Mouse (Mus musculus): ENCODE results near the gene Spata2. TPM values are rescaled to one million over a fixed set of nuclear protein-coding genes. Genes with fewer than 3 reads are reported as not detected.

Gene Spata2
- polyA plus RNA-seq, 1 experiment from 2014 or later = 19.6 TPM

DNA sequence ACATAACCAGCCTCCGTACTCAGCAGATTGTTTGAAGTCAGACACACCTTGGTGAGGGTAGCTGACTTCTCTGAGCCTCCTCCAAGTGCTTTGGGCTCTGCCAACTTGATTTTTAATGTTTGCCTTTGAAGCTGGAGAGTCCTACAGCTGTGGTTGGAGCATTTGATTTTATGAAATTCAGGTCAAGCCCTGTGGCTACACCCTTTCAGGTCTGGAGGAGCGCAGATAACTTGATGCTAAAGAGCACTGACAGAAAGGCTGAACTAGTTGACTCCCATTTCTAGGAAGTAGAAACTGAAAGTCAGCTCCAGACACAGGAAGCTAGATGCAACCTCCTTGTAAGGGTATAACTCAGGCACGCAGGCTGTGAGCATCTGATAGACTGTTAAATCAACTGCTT lies 12.4 kb upstream of the Spata2 start:
- no peak overlapping the region for H3K27ac ChIP-seq (replicated peaks)
- H3K36me3 ChIP-seq (replicated peaks) = peaks cover 56% of the 10 kb centered on the region
- WGBS = 89% methylated on average over 3 of the region's 3 CpGs
- H3K9me3 ChIP-seq = no peaks in the 10 kb centered on the region
- peaks cover 34% of the 10 kb centered on the region for H3K4me1 ChIP-seq
- no peaks in the 10 kb centered on the region for H3K27me3 ChIP-seq (replicated peaks; ENCODE audit: low read depth, poor library complexity, severe bottlenecking)
- peak overlapping the region; percentile 98; the same call in 1 of the 2 replicates for H3K4me3 ChIP-seq
- DNase-seq (ENCODE audit: low spot score) = no peak

DNA sequence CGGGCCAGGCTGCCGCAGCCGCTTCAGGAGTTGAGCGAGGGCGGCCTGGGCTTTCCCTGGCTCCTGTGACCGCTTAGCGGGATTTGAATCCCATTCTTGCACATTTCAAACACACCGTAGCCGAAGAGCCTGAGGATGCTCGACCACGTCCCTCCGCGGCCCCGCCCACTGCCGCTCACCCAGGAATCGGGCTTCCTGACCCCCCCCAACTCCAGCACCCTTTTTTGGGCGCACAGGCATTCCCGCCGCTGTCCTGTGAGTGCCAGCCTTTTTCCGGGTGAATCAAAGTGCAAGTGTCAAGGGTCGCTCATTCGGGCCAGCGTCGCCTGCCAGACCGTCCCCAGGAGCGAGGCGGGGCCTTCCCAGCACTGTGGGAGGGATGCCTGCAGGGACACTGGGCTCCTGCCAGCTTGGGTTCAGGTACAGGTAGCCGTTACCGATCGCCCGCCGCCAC lies 11.2 kb upstream of the Spata2 start:
- WGBS = under 1% methylated on average over 32 of the region's 32 CpGs
- H3K4me3 ChIP-seq = peak overlapping the region; percentile 98
- peak; percentile 58 for DNase-seq (ENCODE audit: low spot score)
- H3K27ac ChIP-seq (replicated peaks) = peak overlapping the region; percentile 98
- peaks cover 44% of the 10 kb centered on the region for H3K36me3 ChIP-seq (replicated peaks)
- peaks cover 34% of the 10 kb centered on the region for H3K4me1 ChIP-seq
- H3K9me3 ChIP-seq = no peaks in the 10 kb centered on the region
- H3K27me3 ChIP-seq (replicated peaks; ENCODE audit: low read depth, poor library complexity, severe bottlenecking) = no peaks in the 10 kb centered on the region

DNA sequence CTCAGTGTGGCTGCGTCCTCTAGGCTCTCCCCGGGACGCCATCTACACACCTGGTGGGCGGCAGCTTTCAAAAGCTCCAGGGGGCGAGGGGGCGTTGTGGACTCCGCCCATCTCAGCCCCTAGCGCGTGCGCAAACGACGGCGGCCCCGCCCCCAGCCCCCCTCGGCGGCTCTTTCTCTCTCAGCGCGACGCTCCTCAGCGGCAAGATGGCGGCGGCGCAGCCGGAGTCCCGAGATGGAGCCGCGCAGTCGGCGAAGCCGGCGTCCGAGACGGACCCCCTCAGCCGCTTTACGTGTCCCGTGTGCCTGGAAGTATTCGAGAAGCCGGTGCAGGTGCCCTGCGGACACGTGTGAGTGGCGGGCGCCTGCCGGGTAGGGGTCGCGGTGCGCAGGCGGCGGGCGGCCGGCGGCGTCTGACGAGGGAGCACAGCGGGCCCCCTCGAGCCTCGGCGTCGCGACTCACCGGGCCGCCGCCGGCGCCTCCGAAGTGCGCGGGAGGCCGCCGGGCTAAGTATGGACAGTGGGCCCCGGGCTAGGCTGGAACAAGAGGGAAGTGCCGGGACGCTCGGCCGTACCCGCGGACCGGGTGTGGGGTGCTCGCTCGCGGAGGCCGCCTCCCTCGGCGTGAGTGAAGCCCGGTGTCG lies 10.7 kb upstream of the Spata2 start:
- H3K27ac ChIP-seq (replicated peaks) = peak overlapping the region; percentile 98
- WGBS = under 1% methylated on average over 85 of the region's 85 CpGs
- no peaks in the 10 kb centered on the region for H3K9me3 ChIP-seq
- H3K4me3 ChIP-seq = peak overlapping the region; percentile 98
- DNase-seq (ENCODE audit: low spot score) = peak; percentile 95
- no peaks in the 10 kb centered on the region for H3K27me3 ChIP-seq (replicated peaks; ENCODE audit: low read depth, poor library complexity, severe bottlenecking)
- peaks cover 34% of the 10 kb centered on the region for H3K4me1 ChIP-seq
- H3K36me3 ChIP-seq (replicated peaks) = peaks cover 39% of the 10 kb centered on the region

DNA sequence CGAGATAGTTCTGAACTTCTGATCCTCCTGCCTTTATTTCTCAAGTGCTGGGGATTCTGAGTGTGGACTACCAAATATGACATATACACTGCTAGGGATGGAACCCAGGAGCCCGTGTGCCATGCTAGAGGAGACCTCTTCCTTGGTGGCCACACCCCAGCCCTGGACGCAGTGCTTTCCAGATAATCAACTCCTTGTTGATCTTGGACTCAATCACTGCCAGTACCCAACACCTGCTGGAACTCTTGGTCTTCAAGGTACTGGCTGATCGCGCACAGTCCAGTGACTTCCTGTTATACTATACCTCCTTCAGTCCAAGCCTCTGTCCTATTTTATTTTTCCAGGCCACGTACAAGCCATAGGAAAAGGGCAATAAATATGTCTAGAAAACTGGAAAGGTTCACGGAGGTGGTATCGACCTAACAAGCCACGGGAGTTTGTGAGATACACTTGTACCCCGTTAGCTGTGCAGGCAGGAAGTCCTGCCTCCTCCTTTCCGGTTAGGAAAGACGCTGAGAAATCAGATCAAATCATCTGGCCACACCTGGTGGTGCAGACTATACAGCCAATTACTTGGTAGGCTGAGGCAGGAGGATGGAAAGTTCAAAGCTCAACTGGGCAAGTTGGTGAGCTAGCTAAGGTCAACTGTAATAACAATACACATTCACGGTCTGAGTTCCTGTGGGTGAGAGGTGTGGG lies 10.0 kb upstream of the Spata2 start:
- Histone ChIP-seq H3K4me3 (peak overlapping the region; percentile 98), H3K27ac (replicated peaks) (peak overlapping the region; percentile 98), H3K36me3 (replicated peaks) (peaks cover 32% of the 10 kb centered on the region), H3K4me1 (peaks cover 34% of the 10 kb centered on the region), H3K9me3 (no peaks in the 10 kb centered on the region), H3K27me3 (replicated peaks; ENCODE audit: low read depth, poor library complexity, severe bottlenecking) (no peaks in the 10 kb centered on the region)
- WGBS = 48% methylated on average over 13 of the region's 13 CpGs
- DNase-seq (ENCODE audit: low spot score) = no peak

GRCm38 (mm10) chr2:167497272-167497671 lies 4.6 kb upstream of the Spata2 start:
- Histone ChIP-seq H3K4me1 (peaks cover 9% of the 10 kb centered on the region), H3K4me3 (no peak overlapping the region), H3K27me3 (replicated peaks; ENCODE audit: low read depth, poor library complexity, severe bottlenecking) (no peaks in the 10 kb centered on the region), H3K36me3 (replicated peaks) (peaks cover 11% of the 10 kb centered on the region; the same call in 1 of the 2 replicates), H3K27ac (replicated peaks) (no peak overlapping the region), H3K9me3 (no peaks in the 10 kb centered on the region)
- DNase-seq (ENCODE audit: low spot score) = peak; percentile 31
- 75% methylated on average over 5 of the region's 5 CpGs for WGBS

GRCm38 (mm10) chr2:167496437-167496836 lies 3.8 kb upstream of the Spata2 start:
- DNase-seq (ENCODE audit: low spot score) = no peak
- H3K27me3 ChIP-seq (replicated peaks; ENCODE audit: low read depth, poor library complexity, severe bottlenecking) = no peaks in the 10 kb centered on the region
- no peaks in the 10 kb centered on the region for H3K9me3 ChIP-seq
- H3K4me3 ChIP-seq = no peak overlapping the region
- 87% methylated on average over 7 of the region's 7 CpGs for WGBS
- H3K36me3 ChIP-seq (replicated peaks) = peaks cover 11% of the 10 kb centered on the region; the same call in 1 of the 2 replicates
- H3K4me1 ChIP-seq = peaks cover 17% of the 10 kb centered on the region
- H3K27ac ChIP-seq (replicated peaks) = no peak overlapping the region

GRCm38 (mm10) chr2:167491757-167492708 lies 654 bp downstream of the Spata2 start, which contains the start of gene Rnf114:
Rnf114 (plus strand) TSS chr2:167492645.
- peak within 1 kb of the TSS; percentile 96 for H3K27ac ChIP-seq (replicated peaks)
- peaks cover 30% of the 10 kb centered on the region for H3K36me3 ChIP-seq (replicated peaks)
- no peak for DNase-seq (ENCODE audit: low spot score)
- peaks cover 32% of the 10 kb centered on the region for H3K4me1 ChIP-seq
- no peaks in the 10 kb centered on the region for H3K9me3 ChIP-seq
- no peaks in the 10 kb centered on the region for H3K27me3 ChIP-seq (replicated peaks; ENCODE audit: low read depth, poor library complexity, severe bottlenecking)
- H3K4me3 ChIP-seq = peak within 1 kb of the TSS; percentile 95
- 4% methylated on average over 52 of the region's 52 CpGs for WGBS

- Histone ChIP-seq H3K4me1 (peaks cover 32% of the 10 kb centered on the region), H3K27me3 (replicated peaks; ENCODE audit: low read depth, poor library complexity, severe bottlenecking) (no peaks in the 10 kb centered on the region), H3K27ac (replicated peaks) (no peak overlapping the region), H3K36me3 (replicated peaks) (peaks cover 37% of the 10 kb centered on the region), H3K9me3 (no peaks in the 10 kb centered on the region), H3K4me3 (peak overlapping the region; percentile 95)
- DNase-seq (ENCODE audit: low spot score) = no peak
- WGBS = 82% methylated on average over 4 of the region's 4 CpGs
These were observed 1.7 kb downstream of the Spata2 start for GRCm38 (mm10) chr2:167490813-167491525.

- Histone ChIP-seq H3K9me3 (no peaks in the 10 kb centered on the region), H3K36me3 (replicated peaks) (peaks cover 55% of the 10 kb centered on the region), H3K27ac (replicated peaks) (no peak overlapping the region), H3K4me1 (peaks cover 24% of the 10 kb centered on the region), H3K27me3 (replicated peaks; ENCODE audit: low read depth, poor library complexity, severe bottlenecking) (no peaks in the 10 kb centered on the region), H3K4me3 (no peak overlapping the region)
- WGBS = 94% methylated on average over 6 of the region's 6 CpGs
- no peak for DNase-seq (ENCODE audit: low spot score)
These were observed 4.7 kb downstream of the Spata2 start for GRCm38 (mm10) chr2:167487994-167488393.

- H3K36me3 ChIP-seq (replicated peaks) = peaks cover 59% of the 10 kb centered on the region
- WGBS = 93% methylated on average over 6 of the region's 6 CpGs
- no peaks in the 10 kb centered on the region for H3K9me3 ChIP-seq
- H3K27ac ChIP-seq (replicated peaks) = no peak overlapping the region
- DNase-seq (ENCODE audit: low spot score) = no peak
- no peaks in the 10 kb centered on the region for H3K27me3 ChIP-seq (replicated peaks; ENCODE audit: low read depth, poor library complexity, severe bottlenecking)
- no peak overlapping the region for H3K4me3 ChIP-seq
- peaks cover 24% of the 10 kb centered on the region for H3K4me1 ChIP-seq
These were observed 5.1 kb downstream of the Spata2 start for GRCm38 (mm10) chr2:167487551-167487950.

DNA sequence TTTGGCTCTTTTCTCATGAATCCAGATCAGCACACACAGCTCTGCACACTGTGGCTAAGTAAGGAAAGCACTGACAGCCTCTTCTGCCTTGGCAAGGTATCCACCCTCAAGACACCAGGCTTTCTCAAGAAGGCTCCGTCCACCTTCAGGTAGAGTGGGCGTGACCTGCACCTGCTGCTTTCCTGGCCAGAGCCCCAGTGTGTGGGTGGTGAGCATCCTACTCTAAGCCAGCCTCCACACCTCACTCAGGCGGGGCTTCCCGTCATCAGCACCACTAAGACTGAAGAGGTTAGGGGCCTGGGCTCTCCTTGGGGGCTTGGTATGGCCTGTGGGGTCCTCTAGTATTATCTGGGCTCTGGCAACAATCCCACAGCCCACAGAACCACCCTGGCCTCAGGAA lies 6.1 kb downstream of the Spata2 start:
- 86% methylated on average over 4 of the region's 4 CpGs for WGBS
- peaks cover 68% of the 10 kb centered on the region for H3K36me3 ChIP-seq (replicated peaks)
- no peaks in the 10 kb centered on the region for H3K27me3 ChIP-seq (replicated peaks; ENCODE audit: low read depth, poor library complexity, severe bottlenecking)

More for the DNA sequence above, 6.1 kb downstream of the Spata2 start:
- Histone ChIP-seq H3K4me1 (peaks cover 16% of the 10 kb centered on the region), H3K27ac (replicated peaks) (no peak overlapping the region), H3K9me3 (no peaks in the 10 kb centered on the region), H3K4me3 (no peak overlapping the region)
- DNase-seq (ENCODE audit: low spot score) = no peak
